Mouse (Mus musculus): ENCODE measurements at regions not wholly inside any gene's neighbourhood (a gene's known extent, or its start where the extent isn't known, plus 50 kb on each side); places are given as distances from the start of the nearest gene placed in this dataset.

- TF ChIP-seq CTCF (IDR thresholded peaks at IDR 0.05; ENCODE audit: low read depth) (no peak), EP300 (IDR thresholded peaks at IDR 0.05; ENCODE audit: low read depth) (no peak)
Observed at GRCm38 (mm10) chr5:77985269-77985668, 577.4 kb upstream of the Igfbp7 start.

Measured in heart, postnatal 0 days (tissue).